Mouse (Mus musculus): Measurements from ENCODE around the gene Tmem39b. TPM values are rescaled to one million over a fixed set of nuclear protein-coding genes. Genes with fewer than 3 reads are reported as not detected.

Gene Tmem39b
- polyA plus RNA-seq, 1 experiment from 2014 or later, result 47.4 TPM

DNA sequence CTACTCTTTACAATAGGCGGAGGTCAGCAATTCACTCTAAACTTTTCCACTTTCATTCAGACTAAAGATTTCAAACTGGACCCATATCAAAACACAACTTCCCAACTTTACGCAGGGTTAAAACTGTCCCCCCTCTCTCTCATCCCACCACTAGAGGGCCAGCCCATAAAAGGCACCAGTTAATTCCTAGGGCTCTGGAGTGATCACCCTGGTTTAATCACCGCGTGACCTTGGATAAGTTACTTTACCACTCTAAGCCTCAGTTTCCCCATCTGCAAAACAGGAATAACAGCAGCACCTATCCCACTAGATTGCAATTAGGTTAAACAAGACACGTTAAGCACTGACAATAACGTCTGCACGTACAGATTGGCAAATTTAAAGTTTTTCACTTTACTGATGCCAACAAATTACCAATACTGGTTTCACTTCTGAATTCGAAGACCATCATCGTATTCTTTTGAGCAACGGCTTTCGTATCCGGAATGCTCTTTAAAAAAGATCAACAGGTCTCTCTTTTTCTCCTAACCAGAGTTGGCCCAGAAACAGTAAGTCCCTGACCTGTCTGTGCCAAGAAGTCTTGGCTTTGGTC lies 25.1 kb downstream of the Tmem39b start:
- peaks cover 19% of the 10 kb centered on the region for H3K36me3 ChIP-seq (ENCODE audit: control insufficient read depth, insufficient read depth, low read length)
- DNase-seq (ENCODE audit: low spot score) (peak; percentile 75), ATAC-seq (no peak)
- no peaks in the 10 kb centered on the region for H3K27me3 ChIP-seq (replicated peaks; ENCODE audit: control insufficient read depth, insufficient read depth, low read length)
- WGBS, result 7% methylated on average over 12 of the region's 12 CpGs
- peak overlapping the region; percentile 97 for H3K4me2 ChIP-seq (ENCODE audit: low read length)
- peak overlapping the region; percentile 88; the same call in 1 of the 2 replicates for H3K27ac ChIP-seq (ENCODE audit: low read depth, low read length)
- H3K9ac ChIP-seq (ENCODE audit: low read length), result peak overlapping the region; percentile 96
- no peaks in the 10 kb centered on the region for H3K9me3 ChIP-seq (replicated peaks; ENCODE audit: control insufficient read depth, low read length)
- peaks cover 3% of the 10 kb centered on the region; the same call in 1 of the 2 replicates for H3K4me1 ChIP-seq (ENCODE audit: control insufficient read depth, insufficient read depth, low read length)
- peak overlapping the region; percentile 98 for H3K4me3 ChIP-seq (ENCODE audit: low read depth, low read length)

DNA sequence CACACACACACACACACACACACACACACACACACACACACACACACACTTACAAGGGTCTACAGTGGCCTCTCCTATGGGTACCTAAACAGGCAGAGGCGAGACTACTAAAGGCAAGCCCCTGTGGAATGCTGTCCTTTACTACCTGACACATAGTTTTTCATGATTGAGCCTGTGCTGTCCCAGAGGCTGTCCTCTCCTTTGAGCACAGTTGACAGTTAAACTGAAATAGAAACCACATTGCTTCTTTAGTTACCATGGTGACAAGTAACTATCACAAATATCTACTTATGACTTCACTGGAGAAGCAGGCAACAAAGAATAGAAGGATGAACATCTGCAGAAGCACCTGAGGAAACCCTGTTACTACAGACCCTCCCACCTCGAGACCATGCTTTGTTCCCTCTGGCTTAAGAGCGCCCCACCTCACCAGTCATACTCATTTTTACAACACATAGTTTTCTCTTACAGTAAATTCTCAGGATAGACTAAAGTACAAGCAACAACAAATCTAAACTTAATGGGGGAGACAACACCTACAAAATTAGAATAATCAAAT lies 34.3 kb downstream of the Tmem39b start:
- WGBS, result 84% methylated on average over 3 of the region's 3 CpGs
- H3K4me2 ChIP-seq (ENCODE audit: low read length), result no peak overlapping the region
- H3K36me3 ChIP-seq (ENCODE audit: control insufficient read depth, insufficient read depth, low read length), result peaks cover 51% of the 10 kb centered on the region
- no peak overlapping the region for H3K27ac ChIP-seq (ENCODE audit: low read depth, low read length)
- no peaks in the 10 kb centered on the region for H3K4me1 ChIP-seq (ENCODE audit: control insufficient read depth, insufficient read depth, low read length)
- no peak for DNase-seq (ENCODE audit: low spot score)
- H3K9ac ChIP-seq (ENCODE audit: low read length), result no peak overlapping the region
- no peaks in the 10 kb centered on the region for H3K9me3 ChIP-seq (replicated peaks; ENCODE audit: control insufficient read depth, low read length)
- H3K27me3 ChIP-seq (replicated peaks; ENCODE audit: control insufficient read depth, insufficient read depth, low read length), result no peaks in the 10 kb centered on the region
- ATAC-seq, result no peak
- no peak overlapping the region for H3K4me3 ChIP-seq (ENCODE audit: low read depth, low read length)

DNA sequence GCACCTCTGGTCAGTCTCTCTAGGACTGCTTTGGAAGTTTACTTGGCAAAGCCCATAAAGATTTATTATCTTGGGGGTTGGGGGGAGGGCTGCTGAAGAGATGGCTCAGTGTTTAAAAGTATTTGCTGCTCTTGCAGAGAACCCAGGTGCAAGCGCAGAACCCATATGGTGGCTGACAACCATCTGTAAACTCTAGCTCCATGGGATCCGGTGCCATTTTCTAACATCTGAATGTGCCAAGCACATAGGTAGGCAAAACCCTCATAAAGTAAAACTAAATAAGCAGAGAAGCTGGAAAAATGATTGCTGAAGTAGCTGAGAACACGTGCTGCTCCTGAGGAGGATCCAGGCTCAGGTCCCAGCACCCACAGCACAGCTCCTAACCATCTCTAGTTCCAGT lies 35.1 kb downstream of the Tmem39b start:
- H3K36me3 ChIP-seq (ENCODE audit: control insufficient read depth, insufficient read depth, low read length), result peaks cover 56% of the 10 kb centered on the region
- 91% methylated on average over 3 of the region's 3 CpGs for WGBS
- no peaks in the 10 kb centered on the region for H3K27me3 ChIP-seq (replicated peaks; ENCODE audit: control insufficient read depth, insufficient read depth, low read length)
- H3K9me3 ChIP-seq (replicated peaks; ENCODE audit: control insufficient read depth, low read length), result no peaks in the 10 kb centered on the region
- DNase-seq (ENCODE audit: low spot score) (no peak), ATAC-seq (no peak)
- no peak overlapping the region for H3K4me3 ChIP-seq (ENCODE audit: low read depth, low read length)
- H3K9ac ChIP-seq (ENCODE audit: low read length), result no peak overlapping the region
- H3K4me1 ChIP-seq (ENCODE audit: control insufficient read depth, insufficient read depth, low read length), result no peaks in the 10 kb centered on the region
- no peak overlapping the region for H3K4me2 ChIP-seq (ENCODE audit: low read length)
- H3K27ac ChIP-seq (ENCODE audit: low read depth, low read length), result no peak overlapping the region

GRCm38 (mm10) chr4:129654770-129655169 lies 41.9 kb downstream of the Tmem39b start:
- no peak overlapping the region for H3K9ac ChIP-seq (ENCODE audit: low read length)
- no peak overlapping the region for H3K4me3 ChIP-seq (ENCODE audit: low read depth, low read length)
- no peak overlapping the region for H3K4me2 ChIP-seq (ENCODE audit: low read length)
- H3K27ac ChIP-seq (ENCODE audit: low read depth, low read length), result no peak overlapping the region
- 91% methylated on average over 14 of the region's 14 CpGs for WGBS
- H3K27me3 ChIP-seq (replicated peaks; ENCODE audit: control insufficient read depth, insufficient read depth, low read length), result no peaks in the 10 kb centered on the region
- H3K9me3 ChIP-seq (replicated peaks; ENCODE audit: control insufficient read depth, low read length), result no peaks in the 10 kb centered on the region
- ATAC-seq (no peak), DNase-seq (ENCODE audit: low spot score) (no peak)
- H3K4me1 ChIP-seq (ENCODE audit: control insufficient read depth, insufficient read depth, low read length), result no peaks in the 10 kb centered on the region
- peaks cover 94% of the 10 kb centered on the region for H3K36me3 ChIP-seq (ENCODE audit: control insufficient read depth, insufficient read depth, low read length)

GRCm38 (mm10) chr4:129650359-129650758 lies 46.3 kb downstream of the Tmem39b start:
- Histone ChIP-seq H3K9ac (ENCODE audit: low read length) (no peak overlapping the region), H3K4me1 (ENCODE audit: control insufficient read depth, insufficient read depth, low read length) (no peaks in the 10 kb centered on the region), H3K27ac (ENCODE audit: low read depth, low read length) (no peak overlapping the region), H3K36me3 (ENCODE audit: control insufficient read depth, insufficient read depth, low read length) (peaks cover 92% of the 10 kb centered on the region), H3K9me3 (replicated peaks; ENCODE audit: control insufficient read depth, low read length) (no peaks in the 10 kb centered on the region), H3K27me3 (replicated peaks; ENCODE audit: control insufficient read depth, insufficient read depth, low read length) (no peaks in the 10 kb centered on the region), H3K4me3 (ENCODE audit: low read depth, low read length) (no peak overlapping the region), H3K4me2 (ENCODE audit: low read length) (no peak overlapping the region)
- WGBS, result 95% methylated on average over 8 of the region's 8 CpGs
- ATAC-seq, result no peak
- DNase-seq (ENCODE audit: low spot score), result no peak

DNA sequence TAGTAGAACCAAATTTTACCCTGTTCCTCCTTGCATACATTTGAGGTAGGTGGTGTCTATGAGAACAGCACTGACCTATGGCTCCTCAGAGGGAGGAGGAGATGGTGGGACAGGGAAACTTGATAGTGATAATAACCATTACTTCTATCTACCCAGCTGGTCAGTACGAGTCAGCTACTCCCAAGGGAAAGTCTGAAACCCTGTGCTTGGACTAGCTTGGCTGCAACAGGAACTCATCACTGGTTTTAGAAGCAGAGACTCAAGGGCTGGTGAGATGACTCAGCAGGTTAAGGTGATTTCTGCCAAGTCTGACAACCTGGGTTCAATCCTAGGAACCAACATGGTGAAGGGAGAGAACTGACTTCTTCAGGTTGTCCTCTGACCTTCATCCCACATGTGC lies 48.0 kb downstream of the Tmem39b start:
- ATAC-seq, result no peak
- Histone ChIP-seq H3K27me3 (replicated peaks; ENCODE audit: control insufficient read depth, insufficient read depth, low read length) (no peaks in the 10 kb centered on the region), H3K27ac (ENCODE audit: low read depth, low read length) (no peak overlapping the region), H3K4me3 (ENCODE audit: low read depth, low read length) (no peak overlapping the region), H3K9me3 (replicated peaks; ENCODE audit: control insufficient read depth, low read length) (no peaks in the 10 kb centered on the region), H3K4me2 (ENCODE audit: low read length) (no peak overlapping the region), H3K9ac (ENCODE audit: low read length) (no peak overlapping the region), H3K36me3 (ENCODE audit: control insufficient read depth, insufficient read depth, low read length) (peaks cover 85% of the 10 kb centered on the region), H3K4me1 (ENCODE audit: control insufficient read depth, insufficient read depth, low read length) (no peaks in the 10 kb centered on the region)
- no peak for DNase-seq (ENCODE audit: low spot score)
- 100% methylated on average over 1 of the region's 1 CpGs for whole genome bisulfite sequencing

- ATAC-seq, result no peak
- no peak overlapping the region for H3K27ac ChIP-seq (ENCODE audit: low read depth, low read length)
- WGBS, result 90% methylated on average over 6 of the region's 6 CpGs
- H3K9ac ChIP-seq (ENCODE audit: low read length), result no peak overlapping the region
- no peaks in the 10 kb centered on the region for H3K27me3 ChIP-seq (replicated peaks; ENCODE audit: control insufficient read depth, insufficient read depth, low read length)
- no peak for DNase-seq (ENCODE audit: low spot score)
- peaks cover 6% of the 10 kb centered on the region; the same call in 1 of the 2 replicates for H3K4me1 ChIP-seq (ENCODE audit: control insufficient read depth, insufficient read depth, low read length)
- no peak overlapping the region for H3K4me2 ChIP-seq (ENCODE audit: low read length)
- no peaks in the 10 kb centered on the region for H3K9me3 ChIP-seq (replicated peaks; ENCODE audit: control insufficient read depth, low read length)
- H3K36me3 ChIP-seq (ENCODE audit: control insufficient read depth, insufficient read depth, low read length), result peaks cover 55% of the 10 kb centered on the region
- H3K4me3 ChIP-seq (ENCODE audit: low read depth, low read length), result no peak overlapping the region
These were observed 51.4 kb downstream of the Tmem39b start for GRCm38 (mm10) chr4:129645204-129645603.

DNA sequence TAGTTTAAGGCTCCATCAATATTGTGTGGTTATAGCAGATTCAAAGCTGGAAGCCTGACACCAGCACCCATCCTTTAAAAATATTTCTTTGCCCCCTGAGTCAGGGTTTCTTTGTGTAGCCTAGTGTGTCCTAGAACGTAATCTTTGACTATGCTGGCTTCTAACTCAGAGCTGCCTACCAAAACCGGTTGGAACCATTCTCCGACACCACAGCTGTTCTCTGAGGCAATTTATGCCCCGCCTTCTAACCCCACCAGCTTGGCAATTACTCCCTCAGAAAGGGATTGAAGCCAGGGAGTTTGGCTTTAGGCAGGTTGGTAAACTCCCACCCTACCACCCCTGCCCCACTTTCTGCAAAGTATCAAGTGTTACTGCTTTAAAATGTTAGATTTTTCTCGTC lies 54.9 kb downstream of the Tmem39b start:
- Histone ChIP-seq H3K27ac (ENCODE audit: low read depth, low read length) (no peak overlapping the region), H3K9me3 (replicated peaks; ENCODE audit: control insufficient read depth, low read length) (no peaks in the 10 kb centered on the region), H3K4me2 (ENCODE audit: low read length) (peak overlapping the region; percentile 41), H3K27me3 (replicated peaks; ENCODE audit: control insufficient read depth, insufficient read depth, low read length) (no peaks in the 10 kb centered on the region), H3K4me1 (ENCODE audit: control insufficient read depth, insufficient read depth, low read length) (peaks cover 23% of the 10 kb centered on the region), H3K9ac (ENCODE audit: low read length) (0 out of 2 replicates have a peak overlapping the region, but pooled peaks have one; percentile 25), H3K4me3 (ENCODE audit: low read depth, low read length) (peak overlapping the region; percentile 50; the same call in 1 of the 2 replicates), H3K36me3 (ENCODE audit: control insufficient read depth, insufficient read depth, low read length) (peaks cover 47% of the 10 kb centered on the region)
- ATAC-seq (no peak), DNase-seq (ENCODE audit: low spot score) (peak; percentile 63)
- 35% methylated on average over 5 of the region's 5 CpGs for WGBS

Data from forebrain, embryonic 14.5 days (tissue).